Mouse (Mus musculus): ENCODE measurements around the gene Arhgap33. TPM values are rescaled to one million over a fixed set of nuclear protein-coding genes. Genes with fewer than 3 reads are reported as not detected.

The Arhgap33 gene
- under 1 TPM; 0.09 to 0.72 (median 0.27) TPM for total RNA-seq (2022)

DNA sequence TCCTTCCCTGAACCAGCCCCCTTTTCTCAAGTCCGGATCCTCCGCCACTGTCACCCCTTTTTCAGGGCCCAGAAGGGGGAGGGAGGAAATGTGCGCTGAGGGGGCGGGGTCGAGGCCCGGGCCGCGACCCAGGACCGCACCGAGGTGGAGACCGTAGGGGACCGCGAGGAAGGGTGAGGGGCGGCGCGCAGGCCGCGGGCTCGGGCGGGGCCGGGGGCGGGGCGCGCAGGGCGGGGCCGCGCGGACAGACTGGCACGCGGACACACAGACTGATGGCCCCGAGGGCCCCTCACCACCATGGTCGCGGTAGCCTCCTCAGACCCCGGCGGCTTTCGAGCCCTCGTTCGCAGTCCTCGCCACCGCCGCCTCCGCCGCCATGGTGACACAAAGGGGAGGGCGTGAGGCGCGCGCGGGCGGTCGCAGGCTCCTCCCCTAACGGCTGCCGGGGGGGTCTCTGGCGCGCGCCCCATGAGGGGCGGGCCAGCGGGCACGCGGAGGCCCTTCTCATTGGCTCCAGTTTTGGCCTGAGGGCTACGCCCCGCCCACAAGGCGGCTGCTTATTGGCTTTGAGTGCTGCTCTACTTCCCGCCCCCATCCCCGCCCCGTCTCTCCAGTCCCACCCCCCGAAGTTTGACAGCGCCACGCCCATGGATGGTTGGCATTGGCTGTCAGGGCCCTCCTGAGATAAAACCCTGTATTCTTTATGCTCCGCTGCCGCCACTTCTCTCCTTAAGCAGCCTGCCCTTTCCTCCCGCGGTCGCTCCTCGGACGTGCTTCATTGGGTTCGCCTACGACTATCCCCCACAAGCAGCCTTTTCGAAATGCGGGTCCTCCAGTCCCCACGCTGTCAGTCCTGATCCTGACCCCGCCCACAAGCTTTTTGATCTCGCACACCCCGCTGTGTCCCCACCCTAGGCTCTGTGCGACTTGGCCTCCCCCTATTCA is at the start of gene Arhgap33:
TSS of gene Arhgap33 (minus strand) at position 428 of the 945 bp plus-strand sequence.
- DNase-seq (ENCODE audit: low spot score in 2 of 2), result peak; percentile 91 to 93

DNA sequence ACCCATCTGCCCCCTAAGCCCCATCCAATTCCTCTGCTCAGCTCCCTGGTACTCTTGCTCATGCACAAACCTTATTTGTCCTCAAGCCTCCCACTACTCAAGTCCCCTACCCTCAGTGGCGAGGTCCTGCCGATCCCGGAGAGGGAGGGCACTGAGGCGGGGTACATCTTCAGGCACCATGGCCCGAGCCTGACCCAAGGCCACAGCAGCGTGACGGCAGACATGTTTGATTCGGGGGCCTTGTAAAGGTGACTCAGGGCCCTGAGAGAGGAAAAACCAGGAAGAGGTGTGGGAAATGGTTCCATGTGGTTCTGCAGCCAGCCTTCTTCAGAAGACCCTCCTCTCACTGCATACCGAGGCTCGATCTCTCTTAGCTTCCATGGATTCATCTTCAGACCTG is 49.5 kb upstream of the Arhgap33 start:
- no peak for DNase-seq (ENCODE audit: low spot score in 2 of 2)

DNA sequence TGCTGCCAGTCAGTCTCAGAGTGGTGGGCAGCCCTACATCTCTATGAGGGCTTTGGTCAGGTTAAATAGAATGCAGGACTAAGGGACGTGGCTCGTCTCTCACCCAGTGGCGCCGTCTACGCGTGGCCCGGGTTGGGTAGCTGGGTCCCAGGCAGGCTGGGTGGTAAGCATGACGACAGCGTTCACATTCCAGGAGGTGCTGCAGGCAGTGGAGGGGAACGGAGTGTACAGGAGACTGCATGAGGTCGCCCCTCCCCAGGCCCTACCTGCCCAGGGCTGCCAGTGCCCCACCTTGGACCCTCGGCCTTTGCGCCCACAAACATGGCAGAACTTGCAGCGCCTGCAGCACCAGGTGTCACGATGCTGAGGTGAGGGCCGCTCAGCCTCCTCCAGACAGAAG is 46.7 kb upstream of the Arhgap33 start:
- peak in 1 of 2 experiments; percentile 1 for DNase-seq (ENCODE audit: low spot score in 2 of 2)

DNA sequence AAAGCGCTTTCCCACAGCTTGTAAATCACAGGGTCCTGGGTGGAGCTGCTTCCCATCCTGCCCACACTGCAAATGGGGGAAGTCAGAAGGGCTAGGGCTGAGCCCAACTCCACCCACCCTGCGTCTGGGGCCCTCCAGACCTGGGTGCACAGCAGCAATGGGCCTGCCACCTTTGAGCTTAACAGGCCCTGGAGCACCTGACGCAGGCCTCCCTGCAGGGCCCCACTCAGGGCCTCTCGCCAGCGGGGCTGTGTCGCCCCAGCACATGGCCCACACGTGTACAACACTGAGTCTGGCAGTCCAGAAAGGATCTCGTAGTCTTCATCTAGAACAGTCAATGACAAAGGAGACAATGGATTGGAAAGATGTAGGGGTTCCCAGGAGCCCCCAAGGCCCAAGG is 45.1 kb upstream of the Arhgap33 start:
- DNase-seq (ENCODE audit: low spot score in 2 of 2), result no peak

DNA sequence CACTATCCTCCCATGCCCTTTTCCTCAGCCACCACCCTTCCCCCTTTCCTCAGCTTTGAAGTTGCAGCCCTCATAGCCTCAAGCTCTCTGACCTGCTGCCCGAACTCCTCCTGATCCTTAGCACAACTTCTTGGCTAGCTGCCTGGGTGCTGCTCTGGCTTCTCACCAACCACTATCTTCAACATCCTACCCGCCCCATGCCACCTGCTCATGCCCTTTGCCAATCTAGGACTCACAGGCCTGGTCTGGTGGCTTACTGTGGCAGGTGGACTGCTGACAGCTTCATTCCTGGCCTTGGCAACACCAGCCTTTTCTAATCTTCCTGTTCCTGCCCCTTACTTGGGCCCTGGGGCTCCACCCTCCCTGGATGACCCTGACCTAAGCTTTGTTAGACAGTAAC is 38.1 kb upstream of the Arhgap33 start:
- DNase-seq (ENCODE audit: low spot score in 2 of 2), result peak; percentile 86 to 89

DNA sequence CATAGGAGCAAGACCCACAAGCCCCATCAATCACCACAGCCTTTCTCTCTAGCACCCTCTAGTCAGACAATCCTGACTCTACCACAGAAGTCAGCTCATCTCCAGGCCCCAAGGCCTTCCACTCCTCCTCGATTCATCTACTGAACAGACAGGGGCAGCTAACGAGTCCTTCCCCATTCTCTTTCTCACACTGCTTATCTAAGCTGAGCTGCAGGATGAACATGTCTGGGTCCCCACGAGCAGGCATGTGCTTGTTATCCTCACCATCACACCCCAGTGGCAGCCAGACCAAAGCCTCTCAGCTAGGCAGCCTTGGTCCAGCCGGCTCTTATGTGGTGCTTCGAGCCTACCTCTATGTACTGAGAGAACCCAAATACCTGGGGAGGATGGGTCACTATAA is 37.5 kb upstream of the Arhgap33 start:
- DNase-seq (ENCODE audit: low spot score in 2 of 2), result no peak

DNA sequence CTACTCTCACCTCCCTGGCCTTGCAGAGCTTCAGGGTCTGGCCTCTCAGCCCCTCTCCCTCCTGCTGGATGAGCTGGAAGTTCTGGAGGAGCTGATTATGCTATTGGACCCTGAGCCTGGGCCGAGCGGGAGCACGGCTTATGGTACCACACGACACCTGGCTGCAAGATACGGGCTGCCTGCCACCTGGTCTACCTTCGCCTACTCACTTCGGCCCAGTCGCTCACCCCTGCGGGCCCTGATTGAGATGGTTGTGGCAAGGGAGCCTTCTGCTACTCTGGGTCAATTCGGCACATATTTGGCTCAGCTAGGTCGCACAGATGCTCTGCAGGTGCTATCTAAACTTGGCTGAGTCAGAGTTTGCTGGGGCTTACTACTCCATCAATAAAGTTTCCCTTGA is 32.7 kb upstream of the Arhgap33 start:
- no peak for DNase-seq (ENCODE audit: low spot score in 2 of 2)

DNA sequence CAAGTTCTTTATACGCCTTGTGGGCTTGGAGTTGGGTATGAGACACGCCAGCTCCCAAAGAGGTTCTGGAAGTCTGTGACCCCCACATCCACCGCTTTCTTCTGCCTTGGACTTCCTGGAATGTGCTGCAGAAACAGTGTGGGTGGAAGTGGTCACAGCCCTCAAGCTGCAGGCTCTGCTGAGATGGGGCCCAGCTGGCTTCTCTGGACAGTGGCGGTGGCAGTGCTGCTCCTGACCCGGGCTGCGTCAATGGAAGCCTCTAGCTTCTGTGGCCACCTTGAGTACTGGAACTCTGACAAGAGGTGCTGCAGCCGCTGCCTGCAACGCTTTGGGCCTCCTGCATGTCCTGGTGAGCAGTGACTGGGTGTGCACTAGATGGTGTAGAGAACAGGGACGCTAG is 31.2 kb upstream of the Arhgap33 start:
- DNase-seq (ENCODE audit: low spot score in 2 of 2), result no peak

DNA sequence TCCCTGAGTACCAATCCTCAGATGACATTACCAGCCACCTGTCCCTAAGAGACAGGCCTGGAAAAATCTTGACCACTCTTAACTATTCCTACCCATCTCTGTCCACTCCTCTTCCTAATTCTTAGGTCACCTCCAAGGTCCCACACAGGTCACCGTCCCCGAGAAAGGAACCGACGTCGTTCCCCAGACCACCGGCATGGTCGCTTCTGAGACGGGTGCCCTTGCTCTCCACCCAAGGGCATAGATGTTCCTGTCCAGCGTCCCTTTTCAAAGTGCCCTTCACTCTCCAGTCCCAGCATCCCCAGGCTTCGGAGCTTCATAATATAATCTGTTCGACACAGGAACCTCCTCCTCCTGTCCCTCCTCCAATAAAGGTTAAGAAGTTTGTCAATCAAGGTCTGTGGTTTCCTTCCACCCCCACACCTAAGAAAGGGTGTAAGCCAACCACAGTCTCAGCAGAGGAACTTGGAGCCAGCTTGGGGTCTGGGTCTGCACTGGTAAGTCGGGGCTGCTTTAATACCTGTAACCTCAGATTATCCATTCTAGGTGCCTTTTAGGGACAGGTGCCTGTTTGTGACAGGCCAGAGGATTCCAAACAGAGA is 30.2 kb upstream of the Arhgap33 start, which contains the start of gene Igflr1:
TSS of gene Igflr1 (plus strand) at position 458 of the 602 bp plus-strand sequence.
- no peak for DNase-seq (ENCODE audit: low spot score in 2 of 2)

DNA sequence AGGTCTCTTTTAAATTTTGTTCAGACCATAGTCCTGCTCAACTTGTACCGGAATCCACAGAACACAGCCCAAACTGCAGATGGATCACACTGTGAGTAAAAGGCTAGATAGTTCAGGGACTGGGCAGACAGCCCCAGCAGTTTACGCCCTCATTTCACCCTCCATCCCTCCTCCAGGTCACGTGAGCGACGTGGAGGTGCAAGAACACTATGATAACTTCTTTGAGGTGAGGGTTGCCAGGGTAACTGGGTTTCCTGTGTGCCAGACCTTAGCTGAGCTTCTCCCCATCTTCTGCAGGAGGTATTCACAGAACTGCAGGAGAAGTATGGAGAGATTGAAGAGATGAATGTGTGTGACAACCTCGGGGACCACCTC is 29.0 kb upstream of the Arhgap33 start:
- DNase-seq (ENCODE audit: low spot score in 2 of 2), result no peak

DNA sequence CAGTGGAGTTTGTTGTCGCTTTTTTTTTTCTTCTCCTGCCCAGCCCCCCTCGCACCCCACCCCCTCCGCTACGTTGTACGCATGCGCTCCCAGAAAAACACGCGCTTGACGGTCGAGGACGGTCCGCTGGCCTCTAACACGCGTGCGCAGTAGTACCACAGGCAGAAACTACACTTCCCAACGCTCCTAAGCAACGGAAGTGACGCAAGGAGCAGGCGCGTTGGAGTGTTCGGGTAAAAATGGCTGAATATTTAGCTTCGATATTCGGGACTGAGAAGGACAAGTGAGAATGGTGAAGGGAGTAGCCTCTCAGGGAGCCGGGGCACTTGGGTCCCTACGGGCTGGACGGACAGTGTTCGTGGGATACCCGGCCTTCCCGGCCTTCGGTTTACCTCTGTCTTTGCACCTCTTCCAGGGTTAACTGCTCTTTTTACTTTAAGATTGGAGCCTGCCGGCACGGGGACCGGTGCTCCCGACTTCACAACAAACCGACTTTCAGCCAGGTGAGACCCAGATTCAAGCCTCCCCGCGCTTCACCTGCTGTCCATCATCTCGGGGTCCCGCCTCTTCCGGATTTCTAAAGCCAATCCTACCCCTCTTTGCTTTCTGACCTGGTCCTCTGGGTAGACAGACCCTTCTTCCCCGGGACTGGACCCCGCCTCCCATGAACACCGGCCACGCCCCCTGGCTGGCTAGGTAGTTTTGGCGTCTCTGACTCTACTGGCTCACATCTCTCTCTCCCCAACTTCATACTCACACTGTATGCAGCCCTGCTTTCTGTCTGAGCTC is 28.5 kb upstream of the Arhgap33 start, which contains the start of the genes U2af1l4, Gm49396 and Psenen:
TSS of gene U2af1l4 (plus strand) at position 185 of the 789 bp plus-strand sequence.
TSS of gene Gm49396 (plus strand) at position 228 of the 789 bp plus-strand sequence.
TSS of gene Psenen (minus strand) at position 511 of the 789 bp plus-strand sequence.
- peak; percentile 89 to 95 for DNase-seq (ENCODE audit: low spot score in 2 of 2)

DNA sequence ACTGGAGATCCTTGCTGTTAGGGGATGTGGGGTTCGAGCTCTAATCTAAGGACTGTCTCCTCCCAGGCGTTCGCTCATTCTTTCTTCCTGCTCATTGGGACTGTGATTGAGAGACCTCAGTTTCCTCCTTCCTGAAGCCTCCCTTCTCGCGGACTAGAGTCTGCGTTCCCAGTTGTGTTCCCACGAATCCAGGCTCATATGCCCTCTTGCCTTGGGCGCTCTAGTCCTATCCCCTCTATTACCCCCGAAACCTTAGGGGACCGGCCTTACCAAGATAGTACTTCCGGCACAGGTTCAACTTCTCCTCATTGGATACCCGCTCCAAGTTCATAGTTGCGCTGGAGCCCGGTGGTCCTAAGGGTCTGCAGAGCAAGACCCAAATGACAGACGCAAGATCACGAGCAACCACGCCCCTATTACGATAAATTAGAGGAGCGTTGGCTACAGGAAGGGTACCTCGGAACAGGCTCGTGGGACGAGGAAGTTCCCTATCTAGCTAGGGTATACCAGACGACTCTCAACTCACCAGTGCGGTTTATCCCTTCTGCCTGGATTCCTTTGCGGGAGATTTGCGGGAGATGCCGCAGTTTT is 27.8 kb upstream of the Arhgap33 start:
- no peak for DNase-seq (ENCODE audit: low spot score in 2 of 2)

DNA sequence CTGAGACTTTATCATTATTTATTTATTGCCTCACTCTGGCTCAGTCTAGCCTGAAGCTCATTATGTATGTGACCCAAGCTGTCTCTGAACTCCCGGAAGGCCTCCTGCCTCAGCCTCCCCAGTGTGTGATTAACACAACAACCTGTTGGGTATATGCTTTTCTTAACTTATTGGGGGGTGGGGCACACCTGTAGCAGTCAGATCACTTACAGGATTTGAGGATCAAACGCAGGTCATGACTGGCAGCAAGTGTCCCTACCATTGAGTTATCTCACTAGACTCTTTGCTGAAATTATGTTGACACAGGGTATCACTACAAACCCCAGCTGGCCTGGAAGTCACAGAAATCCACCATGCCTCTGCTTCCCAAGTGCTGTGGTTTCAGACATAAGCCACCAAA is 25.4 kb upstream of the Arhgap33 start:
- no peak for DNase-seq (ENCODE audit: low spot score in 2 of 2)

DNA sequence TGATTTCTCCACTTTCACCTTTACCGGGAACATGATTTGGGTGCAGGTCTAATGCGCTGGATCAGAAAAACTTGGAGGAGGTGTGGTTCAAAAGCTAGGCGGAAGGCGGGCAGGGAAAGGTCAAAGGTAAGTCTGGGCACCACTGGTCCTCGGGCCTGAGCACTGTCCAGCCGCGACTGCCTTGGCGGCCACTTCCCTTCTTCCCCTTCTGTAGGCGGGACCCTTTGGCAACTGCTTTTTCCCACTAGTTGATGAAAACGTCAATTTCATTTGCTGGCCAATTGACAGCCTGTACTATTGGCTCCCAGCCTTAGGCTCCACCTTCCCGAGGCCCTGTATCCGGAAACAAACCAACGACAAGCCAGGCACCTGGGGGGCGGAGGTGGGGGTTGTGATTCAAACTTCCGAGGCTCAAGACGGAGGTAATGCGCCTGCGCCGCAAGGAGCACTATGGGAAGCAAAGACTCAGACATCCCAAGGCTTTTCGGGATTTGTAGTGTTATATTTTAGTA is 24.6 kb upstream of the Arhgap33 start, which contains the start of gene Lin37:
TSS of gene Lin37 (minus strand) at position 396 of the 512 bp plus-strand sequence.
- DNase-seq (ENCODE audit: low spot score in 2 of 2), result peak; percentile 98 to 99

DNA sequence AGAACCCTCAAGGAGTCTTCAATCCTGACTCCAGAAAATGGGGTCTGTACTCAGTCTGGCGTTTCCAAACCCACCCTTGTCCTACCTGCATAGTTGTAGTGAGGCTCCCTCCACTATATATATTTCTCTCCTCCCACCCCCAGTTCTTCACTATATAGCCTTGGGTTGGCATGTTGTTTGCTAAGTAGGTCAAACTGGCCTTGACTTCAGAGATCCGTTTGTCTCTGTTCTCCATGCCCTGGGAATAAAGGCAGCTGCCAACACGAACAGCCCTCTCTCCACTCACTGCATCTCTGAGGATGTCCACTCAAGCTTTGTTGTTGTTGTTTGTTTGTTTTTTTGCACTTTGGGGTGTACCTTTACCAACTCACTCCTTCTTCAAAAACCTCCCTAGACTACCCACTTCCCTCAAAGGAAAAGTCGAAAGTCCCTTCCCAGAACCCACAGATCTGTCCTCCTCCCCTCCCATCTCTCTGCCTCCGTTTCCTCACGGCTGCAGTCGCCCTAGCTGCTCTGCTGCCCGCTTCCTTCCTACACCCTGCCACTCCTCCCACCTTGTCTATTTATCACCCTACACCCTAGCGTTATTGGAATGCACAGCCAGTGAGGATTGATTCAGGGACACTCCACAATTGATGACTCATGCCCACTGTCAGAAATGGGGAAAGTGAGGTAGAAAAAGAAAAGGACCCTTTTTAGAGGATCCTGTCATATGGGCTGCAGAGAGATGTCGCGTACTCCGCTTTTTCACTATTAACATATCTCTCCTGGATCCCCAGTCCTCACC is 24.0 kb upstream of the Arhgap33 start:
- no peak for DNase-seq (ENCODE audit: low spot score in 2 of 2)

DNA sequence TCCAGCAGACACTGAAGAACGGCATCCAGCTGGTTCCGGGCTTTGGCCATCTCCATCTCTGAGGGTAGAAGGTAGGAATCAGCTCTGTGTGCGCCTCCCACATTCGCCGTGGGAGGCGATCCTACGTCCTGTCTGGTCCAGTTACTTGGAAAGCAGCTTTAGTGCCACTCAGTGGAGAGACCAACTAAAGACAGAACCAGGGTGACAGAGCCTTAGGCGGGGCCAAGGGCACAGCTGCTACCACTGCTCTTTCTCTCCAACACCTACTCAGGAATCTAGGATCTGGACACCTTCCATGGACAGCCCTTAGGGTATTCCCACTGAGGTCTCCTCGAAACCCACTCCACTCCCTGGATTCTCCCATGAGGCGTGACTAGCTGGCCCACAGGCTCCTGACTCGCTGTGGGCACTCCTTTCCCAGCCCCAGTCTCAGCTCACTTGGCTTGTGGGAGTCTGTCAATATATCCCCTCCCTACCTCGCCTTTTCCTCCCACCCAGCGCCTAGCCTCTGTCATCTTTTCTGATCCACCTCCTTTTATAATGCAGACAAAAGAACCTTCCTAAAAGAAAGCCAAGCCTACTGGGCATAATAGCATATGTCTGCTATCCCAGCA is 23.1 kb upstream of the Arhgap33 start:
- no peak for DNase-seq (ENCODE audit: low spot score in 2 of 2)

DNA sequence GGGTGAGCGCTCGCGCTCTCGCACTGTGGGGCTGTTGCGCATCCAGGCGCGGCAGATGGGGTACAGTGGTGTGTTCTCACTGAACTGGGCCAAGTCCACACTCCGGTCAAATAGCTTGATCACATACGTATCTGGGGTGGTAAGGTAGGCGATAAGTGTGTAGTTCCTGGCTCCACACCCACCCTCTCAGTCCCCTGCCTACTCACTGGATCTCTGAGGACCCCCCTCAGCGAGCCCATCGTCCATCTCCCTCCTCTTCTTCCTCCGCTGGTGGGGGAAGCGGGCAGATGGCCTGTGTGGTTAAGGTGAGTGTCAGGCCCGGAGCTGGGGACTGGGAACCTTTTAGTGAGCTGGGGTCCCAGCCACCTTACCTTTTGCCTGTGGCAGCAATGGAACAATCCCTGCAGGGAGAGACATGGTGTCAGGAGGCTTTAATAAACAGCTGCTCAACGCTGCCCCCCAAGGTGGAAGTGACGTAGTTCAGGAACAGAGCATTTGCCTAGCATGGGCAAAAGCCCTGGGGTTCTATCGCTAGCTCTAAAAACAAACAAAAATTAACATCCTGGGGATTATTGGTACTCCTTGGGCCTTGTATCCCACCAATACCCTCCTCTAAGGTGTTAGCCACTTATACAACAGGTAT is 22.2 kb upstream of the Arhgap33 start:
- DNase-seq (ENCODE audit: low spot score in 2 of 2), result no peak

DNA sequence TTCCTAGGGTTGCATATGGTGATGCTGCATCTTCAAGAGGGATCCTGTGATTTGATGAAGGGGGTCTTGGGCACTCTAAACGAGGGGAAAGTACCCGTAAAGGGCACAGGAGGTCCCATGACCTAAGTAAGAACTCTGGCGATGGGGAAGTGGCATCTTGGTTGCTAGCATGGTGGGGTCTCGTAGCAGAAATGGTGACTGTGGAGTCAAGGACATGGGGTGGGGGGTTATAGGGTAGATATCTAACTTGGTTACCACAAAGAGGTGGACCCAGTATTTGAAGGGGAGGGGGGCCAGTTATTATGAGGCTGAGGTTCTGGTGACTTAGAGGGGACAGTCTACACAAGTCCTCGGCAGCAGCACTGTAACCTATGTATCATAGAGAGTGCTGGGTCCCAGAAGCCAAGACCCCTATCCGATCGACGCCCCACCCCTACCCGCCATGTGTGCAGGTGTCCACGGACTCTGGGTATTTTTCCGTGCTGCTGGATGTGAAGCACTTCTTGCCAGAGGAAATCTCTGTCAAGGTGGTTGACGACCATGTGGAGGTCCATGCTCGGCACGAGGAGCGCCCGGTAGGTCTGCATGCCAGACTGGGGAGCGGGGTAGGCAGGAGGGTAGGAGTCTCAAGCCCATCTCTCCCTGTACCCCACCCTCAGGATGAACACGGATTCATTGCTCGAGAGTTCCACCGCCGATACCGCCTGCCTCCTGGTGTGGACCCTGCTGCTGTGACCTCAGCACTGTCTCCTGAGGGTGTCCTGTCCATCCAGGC is 19.1 kb upstream of the Arhgap33 start:
- DNase-seq (ENCODE audit: low spot score in 2 of 2), result no peak
